Comparison of ENCODE assay signal across 7 mouse cellular contexts in genomic region chr7:28356981-28357380, GRCm38 (mm10). TPM values are rescaled to one million over a fixed set of nuclear protein-coding genes. Genes with fewer than 3 reads are reported as not detected.
DNase-seq lines count a peak whose midpoint lies in the region; ATAC-seq and TF ChIP-seq lines count a peak whose summit lies in the region.

No protein-coding gene starts in this region.

- WGBS in embryonic facial prominence, embryonic 12.5 days, result 4% methylated on average over 5 of the region's 5 CpGs
- 0% methylated on average over 5 of the region's 5 CpGs for WGBS in limb, embryonic 12.5 days
- 2% methylated on average over 5 of the region's 5 CpGs for WGBS in neural tube, embryonic 13.5 days

- POLR2A ChIA-PET in Patski (lab: Charles Lee), result interaction anchor here (1.0 to 2.8 kb wide), 3 partner anchors 15 to 25 kb away, joined by 3 to 12 read pairs (median 3); partner anchors contain the start of gene Plekhg2

- no peak overlapping the region for H3K9ac ChIP-seq in embryonic facial prominence, embryonic 12.5 days
- H3K9ac ChIP-seq in limb, embryonic 12.5 days (replicated peaks), result peak overlapping the region; percentile 31; the same call in 1 of the 2 replicates
- H3K9ac ChIP-seq in neural tube, embryonic 13.5 days, result 0 out of 2 replicates have a peak overlapping the region, but pooled peaks have one; percentile 10

- H3K9me3 ChIP-seq in embryonic facial prominence, embryonic 12.5 days, result no peaks in the 10 kb centered on the region
- H3K9me3 ChIP-seq in limb, embryonic 12.5 days, result no peaks in the 10 kb centered on the region; the same call in none of the 2 replicates
- H3K9me3 ChIP-seq in neural tube, embryonic 13.5 days, result no peaks in the 10 kb centered on the region

- H3K4me2 ChIP-seq in embryonic facial prominence, embryonic 12.5 days (replicated peaks), result no peak overlapping the region
- H3K4me2 ChIP-seq in limb, embryonic 12.5 days, result 0 out of 2 replicates have a peak overlapping the region, but pooled peaks have one; percentile 0
- H3K4me2 ChIP-seq in neural tube, embryonic 13.5 days, result no peak overlapping the region

- H3K4me1 ChIP-seq in embryonic facial prominence, embryonic 12.5 days, result peaks cover 23% of the 10 kb centered on the region
- peaks cover 28% of the 10 kb centered on the region for H3K4me1 ChIP-seq in limb, embryonic 12.5 days (replicated peaks)
- H3K4me1 ChIP-seq in neural tube, embryonic 13.5 days (replicated peaks), result peaks cover 26% of the 10 kb centered on the region

- peaks cover 62% of the 10 kb centered on the region for H3K36me3 ChIP-seq in embryonic facial prominence, embryonic 12.5 days
- H3K36me3 ChIP-seq in limb, embryonic 12.5 days, result peaks cover 71% of the 10 kb centered on the region
- H3K36me3 ChIP-seq in neural tube, embryonic 13.5 days, result peaks cover 65% of the 10 kb centered on the region

- H3K4me3 ChIP-seq in embryonic facial prominence, embryonic 12.5 days, result 0 out of 2 replicates have a peak overlapping the region, but pooled peaks have one; percentile 13
- H3K4me3 ChIP-seq in limb, embryonic 12.5 days (replicated peaks), result no peak overlapping the region
- H3K4me3 ChIP-seq in neural tube, embryonic 13.5 days, result no peak overlapping the region

- no peak for DNase-seq in Patski (ENCODE audit: low read depth, low spot score)
- peak; percentile 80 for DNase-seq in heart, postnatal 4 days
- no peak for DNase-seq in layer of hippocampus, adult 18-20 months (ENCODE audit: low spot score in 2 of 2)
- no peak for DNase-seq in cerebellum, adult 9-10 months

- CTCF ChIA-PET in Patski (lab: Charles Lee), result interaction anchor here (1.4 to 2.5 kb wide), 4 partner anchors 8 to 31 kb away, joined by 3 to 14 read pairs (median 6); no protein-coding TSS in a partner anchor

- in situ Hi-C loops in Patski (cut with MboI; ENCODE audit: low pct_unique_long_range_greater_than_20kb), result no loop called here

- H3K27ac ChIP-seq in embryonic facial prominence, embryonic 12.5 days, result peak overlapping the region; percentile 80
- peak overlapping the region; percentile 81 for H3K27ac ChIP-seq in limb, embryonic 12.5 days
- H3K27ac ChIP-seq in neural tube, embryonic 13.5 days (replicated peaks), result peak overlapping the region; percentile 34; the same call in 1 of the 2 replicates

- no peaks in the 10 kb centered on the region for H3K27me3 ChIP-seq in Patski
- no peaks in the 10 kb centered on the region for H3K27me3 ChIP-seq in embryonic facial prominence, embryonic 12.5 days
- H3K27me3 ChIP-seq in limb, embryonic 12.5 days, result no peaks in the 10 kb centered on the region
- no peaks in the 10 kb centered on the region for H3K27me3 ChIP-seq in neural tube, embryonic 13.5 days

- TF ChIP-seq CTCF in Patski (IDR thresholded peaks at IDR 0.05), result no peak

- ATAC-seq in Patski, result peak; percentile 33
- peak; percentile 43; the same call in 1 of the 2 replicates for ATAC-seq in embryonic facial prominence, embryonic 12.5 days (ENCODE audit: insufficient number of reproducible peaks, insufficient read depth, low FRiP score, low TSS enrichment)
- ATAC-seq in limb, embryonic 12.5 days (ENCODE audit: insufficient number of reproducible peaks, insufficient read depth, low FRiP score, low TSS enrichment, low read depth), result peak; percentile 49
- ATAC-seq in neural tube, embryonic 13.5 days (ENCODE audit: low read depth), result peak; percentile 37; the same call in 1 of the 2 replicates

RNA-seq across cellular contexts. Expression of gene Rps16, which starts 6.5 kb away (rescaled TPM):
- 713 TPM for polyA plus RNA-seq in Patski (2021)
- 836 and 855 TPM in 2 replicates for polyA plus RNA-seq in embryonic facial prominence, embryonic 12.5 days (2016; fragmentation: Nextera tagmentation; extraction: Ambion mirVana)
- total RNA-seq in heart, postnatal 4 days (2021), result 1,000 to 10,000 TPM in 1 of 2 experiments, 100 to 1,000 TPM in 1; 972 to 1,025 TPM
- 915 and 927 TPM in 2 replicates for polyA plus RNA-seq in limb, embryonic 12.5 days (2016; fragmentation: Nextera tagmentation; extraction: Ambion mirVana)
- polyA plus RNA-seq in neural tube, embryonic 13.5 days (2015; fragmentation: Nextera tagmentation; extraction: Ambion mirVana), result 533 and 537 TPM in 2 replicates
- total RNA-seq in layer of hippocampus, adult 18-20 months (2021), result 100 to 1,000 TPM; 481 to 546 TPM

RNA-seq across cellular contexts. Expression of gene Plekhg2, which starts 15.4 kb away (rescaled TPM):
- 45.3 TPM for polyA plus RNA-seq in Patski (2021)
- polyA plus RNA-seq in embryonic facial prominence, embryonic 12.5 days (2016; fragmentation: Nextera tagmentation; extraction: Ambion mirVana), result 114 and 121 TPM in 2 replicates
- 10 to 100 TPM; 42.1 to 42.9 TPM for total RNA-seq in heart, postnatal 4 days (2021)
- polyA plus RNA-seq in limb, embryonic 12.5 days (2016; fragmentation: Nextera tagmentation; extraction: Ambion mirVana), result 96.9 and 106 TPM in 2 replicates
- polyA plus RNA-seq in neural tube, embryonic 13.5 days (2015; fragmentation: Nextera tagmentation; extraction: Ambion mirVana), result 33.8 and 35.8 TPM in 2 replicates
- 1 to 10 TPM; 4.8 to 5.1 TPM for total RNA-seq in layer of hippocampus, adult 18-20 months (2021)

RNA-seq across cellular contexts. Expression of gene Supt5, which starts 18.4 kb away (rescaled TPM):
- 127 TPM for polyA plus RNA-seq in Patski (2021)
- polyA plus RNA-seq in embryonic facial prominence, embryonic 12.5 days (2016; fragmentation: Nextera tagmentation; extraction: Ambion mirVana), result 106 TPM in 2 replicates
- 10 to 100 TPM; 58.7 to 62.7 TPM for total RNA-seq in heart, postnatal 4 days (2021)
- 99.0 and 117 TPM in 2 replicates for polyA plus RNA-seq in limb, embryonic 12.5 days (2016; fragmentation: Nextera tagmentation; extraction: Ambion mirVana)
- polyA plus RNA-seq in neural tube, embryonic 13.5 days (2015; fragmentation: Nextera tagmentation; extraction: Ambion mirVana), result 92.1 and 94.1 TPM in 2 replicates
- total RNA-seq in layer of hippocampus, adult 18-20 months (2021), result 100 to 1,000 TPM; 116 to 119 TPM

RNA-seq across cellular contexts. Expression of gene Zfp36, which starts 23.1 kb away (rescaled TPM):
- 90.4 TPM for polyA plus RNA-seq in Patski (2021)
- 7.8 and 8.6 TPM in 2 replicates for polyA plus RNA-seq in embryonic facial prominence, embryonic 12.5 days (2016; fragmentation: Nextera tagmentation; extraction: Ambion mirVana)
- total RNA-seq in heart, postnatal 4 days (2021), result 10 to 100 TPM; 12.7 to 12.9 TPM
- 7.1 and 7.7 TPM in 2 replicates for polyA plus RNA-seq in limb, embryonic 12.5 days (2016; fragmentation: Nextera tagmentation; extraction: Ambion mirVana)
- polyA plus RNA-seq in neural tube, embryonic 13.5 days (2015; fragmentation: Nextera tagmentation; extraction: Ambion mirVana), result 4.9 and 6.5 TPM in 2 replicates
- total RNA-seq in layer of hippocampus, adult 18-20 months (2021), result 1 to 10 TPM; 3.5 to 3.7 TPM

RNA-seq across cellular contexts. Expression of gene Med29, which starts 35.5 kb away (rescaled TPM):
- 32.4 TPM for polyA plus RNA-seq in Patski (2021)
- polyA plus RNA-seq in embryonic facial prominence, embryonic 12.5 days (2016; fragmentation: Nextera tagmentation; extraction: Ambion mirVana), result 51.1 and 52.0 TPM in 2 replicates
- 10 to 100 TPM; 22.9 to 24.5 TPM for total RNA-seq in heart, postnatal 4 days (2021)
- polyA plus RNA-seq in limb, embryonic 12.5 days (2016; fragmentation: Nextera tagmentation; extraction: Ambion mirVana), result 45.4 and 51.6 TPM in 2 replicates
- 35.7 and 45.4 TPM in 2 replicates for polyA plus RNA-seq in neural tube, embryonic 13.5 days (2015; fragmentation: Nextera tagmentation; extraction: Ambion mirVana)
- 10 to 100 TPM; 21.4 to 22.1 TPM for total RNA-seq in layer of hippocampus, adult 18-20 months (2021)
